Mouse (Mus musculus) regulatory T cell (primary cell): ENCODE data around the gene Dennd1a.

Experiments used
- in situ Hi-C: fragments of 300-600 bp; cut with MboI, MseI; formaldehyde crosslinking; loops from one replicate; pipeline ENCODE4 v1.15.1; 2025; ENCODE audit warnings: high pct_unique_total_duplicates

The Dennd1a gene

GRCm38 (mm10) chr2:37749323-37749722 lies 537.9 kb downstream of the Dennd1a start:
- in situ Hi-C loops = loop anchor here (5.0 kb wide), 1 partner anchor 97 kb away; no protein-coding TSS in a partner anchor
